Mouse (Mus musculus): ENCODE data around the gene Hist1h4b.

The Hist1h4b gene

GRCm38 (mm10) chr13:23740910-23741309, 15.9 kb upstream of the Hist1h4b start:
- DNase-seq: no peak

GRCm38 (mm10) chr13:23742007-23742406, 14.8 kb upstream of the Hist1h4b start:
- no peak for DNase-seq

- no peak for DNase-seq
Observed at GRCm38 (mm10) chr13:23743215-23743614, 13.6 kb upstream of the Hist1h4b start.

- no peak for DNase-seq
Observed at GRCm38 (mm10) chr13:23743963-23744362, 12.8 kb upstream of the Hist1h4b start.

GRCm38 (mm10) chr13:23744421-23745380, 12.1 kb upstream of the Hist1h4b start:
- DNase-seq: no peak

GRCm38 (mm10) chr13:23745381-23746161, 11.2 kb upstream of the Hist1h4b start, which contains the start of gene Hist1h3c:
TSS of gene Hist1h3c (minus strand) at chr13:23745602.
- DNase-seq: peak; percentile 88

- DNase-seq: peak; percentile 56
Observed at GRCm38 (mm10) chr13:23746201-23747080, 10.4 kb upstream of the Hist1h4b start, which contains the start of gene Hist1h2bb. TSS of gene Hist1h2bb (plus strand) at chr13:23746734.

- no peak for DNase-seq
Observed at GRCm38 (mm10) chr13:23747081-23747891, 9.5 kb upstream of the Hist1h4b start.

- DNase-seq: no peak
Observed at GRCm38 (mm10) chr13:23747892-23748288, 8.9 kb upstream of the Hist1h4b start.

- DNase-seq: no peak
Observed at GRCm38 (mm10) chr13:23749563-23750121, 7.2 kb upstream of the Hist1h4b start.

- peak; percentile 22 for DNase-seq
Observed at GRCm38 (mm10) chr13:23750839-23751477, 5.9 kb upstream of the Hist1h4b start, which contains the start of gene Hist1h2ab. TSS of gene Hist1h2ab (plus strand) at chr13:23751126.

GRCm38 (mm10) chr13:23751478-23751956, 5.3 kb upstream of the Hist1h4b start:
- DNase-seq: no peak

- DNase-seq: peak; percentile 88
Observed at GRCm38 (mm10) chr13:23752067-23752741, 4.6 kb upstream of the Hist1h4b start, which contains the start of gene Hist1h3b. TSS of gene Hist1h3b (plus strand) at chr13:23752267.

- no peak for DNase-seq
Observed at GRCm38 (mm10) chr13:23752742-23753172, 4.1 kb upstream of the Hist1h4b start.

GRCm38 (mm10) chr13:23753314-23754078, 3.3 kb upstream of the Hist1h4b start:
- no peak for DNase-seq

- DNase-seq: no peak
Observed at GRCm38 (mm10) chr13:23755000-23755399, 1.8 kb upstream of the Hist1h4b start.

GRCm38 (mm10) chr13:23757211-23757773, 479 bp downstream of the Hist1h4b start:
- no peak for DNase-seq

- DNase-seq: no peak
Observed at GRCm38 (mm10) chr13:23757921-23758320, 1.1 kb downstream of the Hist1h4b start.
